Mouse (Mus musculus) lung, embryonic 14.5 days (tissue): ENCODE measurements around the gene Iqcd. TPM values are rescaled to one million over a fixed set of nuclear protein-coding genes. Genes with fewer than 3 reads are reported as not detected.

Source experiments
- ATAC-seq: fragments of 200-750 bp; cut with Nextera tagmentation; 2 replicates; pipeline ENCODE4 v1.8.0; 2017; ENCODE audit warnings: mild to moderate bottlenecking, moderate TSS enrichment, moderate library complexity; ENCODE audit not compliant: insufficient read depth
- DNase-seq: peaks from one replicate; pipeline ENCODE4 v3.0.0-alpha.2; 2015
- H3K27ac ChIP-seq: fragments of 300-500 bp; sonication (generic); 2 replicates; pipeline ENCODE4 v1.5.1; 2014; ENCODE audit warnings: low read depth, mild to moderate bottlenecking, moderate library complexity
- H3K27me3 ChIP-seq: fragments of 300-500 bp; sonication (generic); 2 replicates; pipeline ENCODE4 v1.6.1; 2014; ENCODE audit warnings: low read length, control low read depth; ENCODE audit not compliant: insufficient read depth
- H3K36me3 ChIP-seq: fragments of 300-500 bp; sonication (generic); 2 replicates; pipeline ENCODE4 v1.6.1; 2014; ENCODE audit warnings: control low read depth; ENCODE audit not compliant: insufficient read depth
- H3K4me1 ChIP-seq: fragments of 300-500 bp; sonication (generic); 2 replicates; pipeline ENCODE4 v1.6.1; 2014; ENCODE audit warnings: antibody characterized with exemption, control low read depth; ENCODE audit not compliant: insufficient read depth
- H3K4me2 ChIP-seq: fragments of 300-500 bp; sonication (generic); 2 replicates; pipeline ENCODE4 v1.6.1; 2014; ENCODE audit warnings: mild to moderate bottlenecking
- H3K4me3 ChIP-seq: fragments of 300-500 bp; sonication (generic); 2 replicates; pipeline ENCODE4 v1.5.1; 2014; ENCODE audit warnings: low read depth, low read length
- H3K9ac ChIP-seq: fragments of 300-500 bp; sonication (generic); 2 replicates; pipeline ENCODE4 v1.6.1; 2014
- H3K9me3 ChIP-seq: fragments of 300-500 bp; sonication (generic); 2 replicates; pipeline ENCODE4 v1.6.1; 2016; ENCODE audit warnings: low read depth, low read length, control low read depth
- CTCF ChIP-seq: IDR thresholded peaks from 2 replicates; pipeline ENCODE4 v1.5.1; 2016; ENCODE audit warnings: antibody characterized with exemption, low read depth
- WGBS: fragments of 180-500 bp; shearing (Covaris S2); extraction: QIAGEN DNeasy Blood & Tissue Kit; methylation state at CpG from one replicate; pipeline ENCODE4 v1.1.7; 2014; 5-methylcytosine and 5-hydroxymethylcytosine counted together
- polyA plus RNA-seq: library from polyadenylated mRNA; unstranded; fragments of >200 nt; fragmentation: Nextera tagmentation; extraction: Ambion mirVana; gene quantifications from 2 replicates; pipeline ENCODE4 v1.2.1, GENCODE M21; 2014

Gene Iqcd
- polyA plus RNA-seq, 1 experiment from 2014 or later, result 0.37 TPM

GRCm38 (mm10) chr5:120579898-120580626 is 8.8 kb upstream of the Iqcd start:
- Histone ChIP-seq H3K9me3 (no peaks in the 10 kb centered on the region), H3K4me1 (peaks cover 21% of the 10 kb centered on the region), H3K4me3 (no peak overlapping the region), H3K27ac (no peak overlapping the region), H3K4me2 (no peak overlapping the region), H3K36me3 (peaks cover 37% of the 10 kb centered on the region), H3K9ac (no peak overlapping the region), H3K27me3 (no peaks in the 10 kb centered on the region)
- no peak for ATAC-seq
- 90% methylated on average over 26 of the region's 26 CpGs for WGBS
- no peak for TF ChIP-seq CTCF
- no peak for DNase-seq

- no peaks in the 10 kb centered on the region for H3K9me3 ChIP-seq
- H3K4me3 ChIP-seq, result no peak overlapping the region
- DNase-seq (no peak), ATAC-seq (no peak)
- peaks cover 37% of the 10 kb centered on the region for H3K36me3 ChIP-seq
- H3K4me1 ChIP-seq, result peaks cover 19% of the 10 kb centered on the region
- no peak for TF ChIP-seq CTCF
- 65% methylated on average over 9 of the region's 9 CpGs for WGBS
- no peak overlapping the region for H3K27ac ChIP-seq
- H3K9ac ChIP-seq, result no peak overlapping the region
- H3K4me2 ChIP-seq, result no peak overlapping the region
- no peaks in the 10 kb centered on the region for H3K27me3 ChIP-seq
Measured at GRCm38 (mm10) chr5:120582002-120582401, 6.8 kb upstream of the Iqcd start.

- DNase-seq, result no peak
- 94% methylated on average over 4 of the region's 4 CpGs for WGBS
- no peak for ATAC-seq
- no peak overlapping the region for H3K4me2 ChIP-seq
- peaks cover 21% of the 10 kb centered on the region for H3K4me1 ChIP-seq
- H3K9me3 ChIP-seq, result no peaks in the 10 kb centered on the region
- peaks cover 37% of the 10 kb centered on the region for H3K36me3 ChIP-seq
- no peak overlapping the region for H3K27ac ChIP-seq
- no peak overlapping the region for H3K9ac ChIP-seq
- H3K4me3 ChIP-seq, result no peak overlapping the region
- no peaks in the 10 kb centered on the region for H3K27me3 ChIP-seq
- TF ChIP-seq CTCF, result no peak
Measured at GRCm38 (mm10) chr5:120583511-120583910, 5.3 kb upstream of the Iqcd start.

GRCm38 (mm10) chr5:120584968-120585367 is 3.8 kb upstream of the Iqcd start:
- no peak for DNase-seq
- WGBS, result 44% methylated on average over 15 of the region's 15 CpGs
- peaks cover 12% of the 10 kb centered on the region for H3K4me1 ChIP-seq
- no peak overlapping the region for H3K4me3 ChIP-seq
- TF ChIP-seq CTCF, result no peak
- H3K36me3 ChIP-seq, result peaks cover 32% of the 10 kb centered on the region
- H3K4me2 ChIP-seq, result no peak overlapping the region
- H3K9me3 ChIP-seq, result no peaks in the 10 kb centered on the region
- H3K27me3 ChIP-seq, result no peaks in the 10 kb centered on the region
- H3K27ac ChIP-seq, result no peak overlapping the region
- ATAC-seq, result no peak
- peak overlapping the region; percentile 3; the same call in 1 of the 2 replicates for H3K9ac ChIP-seq

GRCm38 (mm10) chr5:120586741-120587615 is 1.8 kb upstream of the Iqcd start:
- 7% methylated on average over 17 of the region's 17 CpGs for WGBS
- H3K4me3 ChIP-seq, result peak overlapping the region; percentile 89
- no peak for TF ChIP-seq CTCF

GRCm38 (mm10) chr5:120587616-120587926 is 1.2 kb upstream of the Iqcd start:
- WGBS, result 20% methylated on average over 9 of the region's 9 CpGs
- TF ChIP-seq CTCF, result no peak

More at GRCm38 (mm10) chr5:120586741-120587615, 1.8 kb upstream of the Iqcd start:
- Histone ChIP-seq H3K27ac (peak overlapping the region; percentile 66), H3K36me3 (peaks cover 25% of the 10 kb centered on the region), H3K4me2 (peak overlapping the region; percentile 97), H3K9me3 (no peaks in the 10 kb centered on the region), H3K9ac (peak overlapping the region; percentile 78; the same call in 1 of the 2 replicates), H3K4me1 (peaks cover 12% of the 10 kb centered on the region), H3K27me3 (no peaks in the 10 kb centered on the region)
- DNase-seq (peak; percentile 54), ATAC-seq (no peak)

GRCm38 (mm10) chr5:120587940-120588568 is 762 bp upstream of the Iqcd start:
- Histone ChIP-seq H3K27ac (peak overlapping the region; percentile 61), H3K9me3 (no peaks in the 10 kb centered on the region), H3K4me2 (peak overlapping the region; percentile 97), H3K9ac (peak overlapping the region; percentile 78), H3K36me3 (peaks cover 19% of the 10 kb centered on the region), H3K27me3 (no peaks in the 10 kb centered on the region), H3K4me3 (peak overlapping the region; percentile 89), H3K4me1 (peaks cover 12% of the 10 kb centered on the region)
- ATAC-seq (no peak), DNase-seq (no peak)
- WGBS, result under 1% methylated on average over 29 of the region's 29 CpGs
- no peak for TF ChIP-seq CTCF

More at GRCm38 (mm10) chr5:120587616-120587926, 1.2 kb upstream of the Iqcd start:
- peaks cover 21% of the 10 kb centered on the region for H3K36me3 ChIP-seq
- H3K9ac ChIP-seq, result peak overlapping the region; percentile 78
- peak overlapping the region; percentile 66 for H3K27ac ChIP-seq
- peak overlapping the region; percentile 89 for H3K4me3 ChIP-seq
- DNase-seq, result peak; percentile 69
- H3K9me3 ChIP-seq, result no peaks in the 10 kb centered on the region
- no peak for ATAC-seq
- no peaks in the 10 kb centered on the region for H3K27me3 ChIP-seq
- H3K4me1 ChIP-seq, result peaks cover 12% of the 10 kb centered on the region
- peak overlapping the region; percentile 97 for H3K4me2 ChIP-seq
